Mouse (Mus musculus) CH12.LX (cell line): ENCODE measurements at regions not wholly inside any gene's neighbourhood (a gene's known extent, or its start where the extent isn't known, plus 50 kb on each side); places are given as distances from the start of the nearest gene placed in this dataset.

Experiments used
- CHD1 ChIP-seq: IDR thresholded peaks from 2 replicates; pipeline ENCODE4 v1.6.1; 2012; ENCODE audit warnings: low read depth, low read length, improper control_type of control experiment, inconsistent platforms
- CTCF ChIP-seq, 2 experiments: IDR thresholded peaks in 1 of 2; conservative IDR thresholded peaks in 1 of 2; 2 replicates each; pipeline ENCODE4 v1.5.1; 2011 to 2012; ENCODE audit warnings: low read depth in 2 of 2, low read length in 2 of 2, improper control_type of control experiment in 1 of 2, inconsistent platforms in 1 of 2, mild to moderate bottlenecking in 1 of 2, moderate library complexity in 1 of 2
- MAFK ChIP-seq: IDR thresholded peaks from 2 replicates; pipeline ENCODE4 v1.6.1; 2011; ENCODE audit warnings: low read length, improper control_type of control experiment; ENCODE audit not compliant: insufficient replicate concordance
- RAD21 ChIP-seq: IDR thresholded peaks from 2 replicates; pipeline ENCODE4 v1.6.1; 2011; ENCODE audit warnings: low read depth, mild to moderate bottlenecking, low read length, improper control_type of control experiment, moderate library complexity

- TF ChIP-seq CTCF (conservative IDR thresholded peaks at IDR 0.05 in 1 of 2, IDR thresholded peaks at IDR 0.05 in 1 of 2; ENCODE audit: low read depth in 2 of 2, low read length in 2 of 2), result no peak
- no peak for TF ChIP-seq RAD21
- TF ChIP-seq MAFK, result no peak
- TF ChIP-seq CHD1, result no peak
Observed at GRCm38 (mm10) chr17:79442507-79443115, 87.7 kb upstream of the Cdc42ep3 start.
